Mouse (Mus musculus) cortical plate, adult 2 months (tissue): Measurements from ENCODE around the gene Otop1.

ENCODE experiments used
- CTCF ChIP-seq: fragments of 200-500 bp; IDR thresholded peaks from 2 replicates; pipeline ENCODE4 v1.5.1; 2011; ENCODE audit warnings: mild to moderate bottlenecking, control low read depth, low read length; ENCODE audit not compliant: insufficient read depth; ENCODE audit errors: extremely low read depth
- POLR2A ChIP-seq: fragments of 200-500 bp; IDR thresholded peaks from 2 replicates; pipeline ENCODE4 v1.6.1; 2011; ENCODE audit warnings: mild to moderate bottlenecking, low read length, control low read depth; ENCODE audit not compliant: insufficient read depth; ENCODE audit errors: extremely low read depth

- no peak for TF ChIP-seq CTCF
- TF ChIP-seq POLR2A: no peak
Observed at GRCm38 (mm10) chr5:38258034-38258772, 17.6 kb upstream of the Otop1 start.
